Mouse (Mus musculus) thymus, adult 2 months (tissue): ENCODE results near the gene Ski. TPM values are rescaled to one million over a fixed set of nuclear protein-coding genes. Genes with fewer than 3 reads are reported as not detected.

Experiments
- DNase-seq: peaks from one replicate; pipeline ENCODE4 v3.0.0; 2021
- H3K27ac ChIP-seq: fragments of 200-500 bp; 2 replicates; pipeline ENCODE4 v1.5.1; 2012; ENCODE audit warnings: low read length, control low read depth; ENCODE audit not compliant: control insufficient read depth, insufficient read depth
- H3K27me3 ChIP-seq: fragments of 200-500 bp; 2 replicates; pipeline ENCODE4 v1.6.1; 2012; ENCODE audit warnings: mild to moderate bottlenecking, low read length, moderate library complexity, mixed read lengths; ENCODE audit not compliant: control insufficient read depth, insufficient read depth
- H3K36me3 ChIP-seq: fragments of 200-500 bp; 2 replicates; pipeline ENCODE4 v1.6.1; 2012; ENCODE audit warnings: mild to moderate bottlenecking, low read length, moderate library complexity; ENCODE audit not compliant: control insufficient read depth, insufficient read depth
- H3K4me1 ChIP-seq: fragments of 200-500 bp; replicated peaks from 2 replicates; pipeline ENCODE4 v1.6.1; 2012; ENCODE audit warnings: low read length; ENCODE audit not compliant: control insufficient read depth, insufficient read depth
- H3K4me3 ChIP-seq: fragments of 200-500 bp; 2 replicates; pipeline ENCODE4 v1.5.1; 2012; ENCODE audit warnings: mild to moderate bottlenecking, low read length, control low read depth, moderate library complexity; ENCODE audit not compliant: control insufficient read depth, insufficient read depth
- CTCF ChIP-seq: fragments of 200-500 bp; IDR thresholded peaks from 2 replicates; pipeline ENCODE4 v1.5.1; 2012; ENCODE audit warnings: mild to moderate bottlenecking, control low read depth, low read length, moderate library complexity, borderline replicate concordance; ENCODE audit not compliant: control insufficient read depth, poor library complexity, insufficient read depth; ENCODE audit errors: extremely low read depth
- POLR2A ChIP-seq: fragments of 200-500 bp; IDR thresholded peaks from 2 replicates; pipeline ENCODE4 v1.6.1; 2012; ENCODE audit warnings: mild to moderate bottlenecking, low read length, control low read depth, moderate library complexity; ENCODE audit not compliant: control insufficient read depth, poor library complexity, insufficient read depth; ENCODE audit errors: extremely low read depth
- WGBS: fragments of 180-500 bp; shearing (Covaris S2); methylation state at CpG from one replicate; pipeline ENCODE4 v1.1.7; 2018; 5-methylcytosine and 5-hydroxymethylcytosine counted together
- polyA plus RNA-seq: library from polyadenylated mRNA; depleted of rRNA; stranded (reverse); fragments of >200 nt; gene quantifications from 2 replicates; pipeline ENCODE4 v1.2.3, GENCODE M21; 2012; rRNA removed

Gene Ski
- polyA plus RNA-seq, result 70.5 and 79.5 TPM in 2 replicates

DNA sequence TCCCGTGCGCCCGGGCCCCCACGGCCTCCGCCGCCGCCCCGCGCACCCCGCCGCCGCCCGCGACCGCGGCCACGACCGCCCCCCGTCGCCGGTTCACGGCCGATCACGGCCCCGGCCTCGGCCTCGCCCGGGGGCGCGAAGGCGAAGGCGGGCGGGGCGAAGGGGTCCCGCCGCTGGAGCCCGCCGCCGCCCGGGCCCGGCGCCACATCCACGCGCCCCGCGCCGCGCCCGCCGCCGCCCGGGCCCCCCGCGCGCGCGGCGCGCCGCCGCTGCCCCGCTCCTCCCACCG is at the start of gene Ski:
Ski (minus strand) TSS at position 41 of the 289 bp plus-strand sequence.
- Histone ChIP-seq H3K4me3 (peak within 1 kb of the TSS; percentile 89), H3K27ac (no peak within 1 kb of the TSS), H3K36me3 (no peaks in the 10 kb centered on the region), H3K4me1 (peaks cover 44% of the 10 kb centered on the region), H3K27me3 (no peaks in the 10 kb centered on the region)
- DNase-seq, result no peak
- TF ChIP-seq POLR2A (no peak), CTCF (no peak)
- 29% methylated on average over 63 of the region's 63 CpGs for WGBS

DNA sequence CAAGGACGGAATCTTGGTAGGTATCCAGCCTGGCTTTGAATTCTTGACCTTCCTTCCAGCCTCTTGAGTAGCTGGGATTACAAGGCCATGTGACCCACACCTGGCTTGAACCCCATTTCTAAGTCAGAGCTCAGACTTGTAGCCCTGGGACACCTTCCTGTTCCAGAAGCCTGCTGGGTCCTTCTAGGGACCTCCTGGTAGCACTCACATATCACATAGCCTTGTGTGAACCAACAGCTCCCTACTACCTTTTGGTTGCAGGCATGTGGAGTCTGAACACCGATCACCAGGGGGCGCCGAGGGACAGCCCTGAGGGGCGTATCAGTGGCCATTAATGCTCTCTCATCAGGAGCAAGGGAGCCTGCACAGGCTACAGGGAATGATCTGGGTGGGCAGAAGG is 46.0 kb upstream of the Ski start:
- H3K4me3 ChIP-seq, result no peak overlapping the region
- no peaks in the 10 kb centered on the region for H3K27me3 ChIP-seq
- WGBS, result 28% methylated on average over 5 of the region's 5 CpGs
- no peak for TF ChIP-seq POLR2A
- TF ChIP-seq CTCF, result peak; percentile 57; the same call in 1 of the 2 replicates
- peak; percentile 43 for DNase-seq
- no peaks in the 10 kb centered on the region for H3K4me1 ChIP-seq
- H3K27ac ChIP-seq, result no peak overlapping the region
- H3K36me3 ChIP-seq, result no peaks in the 10 kb centered on the region

- no peaks in the 10 kb centered on the region for H3K27me3 ChIP-seq
- no peak for TF ChIP-seq CTCF
- no peak for TF ChIP-seq POLR2A
- no peaks in the 10 kb centered on the region for H3K4me1 ChIP-seq
- WGBS, result 79% methylated on average over 12 of the region's 12 CpGs
- DNase-seq, result no peak
- no peak overlapping the region for H3K4me3 ChIP-seq
- H3K36me3 ChIP-seq, result no peaks in the 10 kb centered on the region
- no peak overlapping the region for H3K27ac ChIP-seq
Observed at GRCm38 (mm10) chr4:155267639-155268175, 45.3 kb upstream of the Ski start.

- no peaks in the 10 kb centered on the region for H3K4me1 ChIP-seq
- DNase-seq, result no peak
- H3K27ac ChIP-seq, result no peak overlapping the region
- no peak for TF ChIP-seq POLR2A
- no peak for TF ChIP-seq CTCF
- no peaks in the 10 kb centered on the region for H3K27me3 ChIP-seq
- 83% methylated on average over 7 of the region's 7 CpGs for WGBS
- H3K36me3 ChIP-seq, result no peaks in the 10 kb centered on the region
- no peak overlapping the region for H3K4me3 ChIP-seq
Observed at GRCm38 (mm10) chr4:155267047-155267543, 44.7 kb upstream of the Ski start.

DNA sequence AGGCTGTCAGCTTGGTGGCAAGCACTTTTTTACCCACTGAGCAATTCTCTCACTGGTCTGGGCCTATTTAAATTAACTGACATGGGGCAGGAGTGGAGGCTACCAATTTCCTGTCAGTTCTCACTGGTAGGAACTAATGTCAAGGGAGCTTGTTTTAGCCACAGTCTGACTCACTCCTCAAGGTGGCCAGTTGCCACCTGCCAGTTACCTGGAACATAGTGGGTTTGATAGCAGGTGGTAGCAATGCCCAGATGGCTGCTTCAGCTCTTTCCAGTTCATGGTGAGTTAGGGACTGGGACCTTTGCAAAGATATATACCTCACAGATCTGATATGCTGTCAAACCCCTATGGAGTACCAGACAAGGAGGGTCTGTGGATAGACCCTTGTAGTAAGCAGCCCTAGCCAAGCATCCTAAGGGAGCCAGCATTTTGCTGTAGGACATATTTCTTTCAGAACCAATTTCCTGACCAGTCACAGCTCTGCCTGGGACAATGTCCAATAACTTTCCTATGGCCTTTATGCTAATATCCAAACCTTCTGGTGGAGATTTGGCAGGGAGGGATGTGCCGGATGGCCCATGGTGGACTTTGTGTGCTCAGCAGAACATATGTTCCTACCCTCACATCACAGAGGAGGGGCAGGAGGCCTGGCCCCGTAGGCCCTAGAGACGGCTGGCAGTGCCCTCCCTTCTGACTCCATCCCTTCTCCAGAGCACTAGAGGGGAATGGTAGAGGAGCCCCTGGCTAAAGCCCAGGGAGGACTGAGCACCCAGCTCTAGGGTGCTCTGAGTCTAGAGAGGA is 42.3 kb upstream of the Ski start:
- no peak overlapping the region for H3K4me3 ChIP-seq
- H3K27me3 ChIP-seq, result no peaks in the 10 kb centered on the region
- TF ChIP-seq POLR2A, result no peak
- no peak for TF ChIP-seq CTCF
- no peak overlapping the region for H3K27ac ChIP-seq
- WGBS, result 98% methylated on average over 3 of the region's 3 CpGs
- no peaks in the 10 kb centered on the region for H3K36me3 ChIP-seq
- H3K4me1 ChIP-seq, result no peaks in the 10 kb centered on the region
- no peak for DNase-seq

GRCm38 (mm10) chr4:155252253-155252652 is 29.9 kb upstream of the Ski start:
- no peak for TF ChIP-seq POLR2A
- no peak for TF ChIP-seq CTCF
- DNase-seq, result no peak
- 98% methylated on average over 6 of the region's 6 CpGs for WGBS
- Histone ChIP-seq H3K36me3 (no peaks in the 10 kb centered on the region), H3K4me3 (no peak overlapping the region), H3K27ac (no peak overlapping the region), H3K4me1 (peaks cover 10% of the 10 kb centered on the region), H3K27me3 (no peaks in the 10 kb centered on the region)

DNA sequence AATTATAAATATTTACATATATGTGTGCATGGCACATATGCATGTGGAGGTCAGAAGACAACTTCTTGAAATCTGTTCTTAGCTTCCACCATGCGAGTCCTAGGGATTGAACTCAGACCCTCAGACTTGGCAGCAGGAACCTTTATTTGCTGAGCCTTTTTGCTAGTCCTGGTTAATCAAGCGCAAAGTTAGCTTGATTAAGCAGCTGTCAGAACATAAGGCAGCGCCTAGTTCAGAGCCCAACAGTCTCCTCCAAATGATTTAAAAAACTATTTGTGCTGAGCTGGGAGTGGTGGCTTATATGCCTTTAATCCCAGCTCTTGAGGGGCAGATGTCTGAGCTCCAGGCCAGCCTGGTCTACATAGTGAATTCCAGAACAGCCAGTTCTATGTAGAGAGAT is 28.8 kb upstream of the Ski start:
- H3K27me3 ChIP-seq, result no peaks in the 10 kb centered on the region
- H3K36me3 ChIP-seq, result no peaks in the 10 kb centered on the region
- no peak overlapping the region for H3K4me3 ChIP-seq
- H3K27ac ChIP-seq, result no peak overlapping the region
- H3K4me1 ChIP-seq, result peaks cover 10% of the 10 kb centered on the region
- 97% methylated on average over 3 of the region's 3 CpGs for WGBS
- no peak for TF ChIP-seq POLR2A
- TF ChIP-seq CTCF, result no peak
- DNase-seq, result no peak
